Mouse (Mus musculus): ENCODE measurements around the gene Chd2. TPM values are rescaled to one million over a fixed set of nuclear protein-coding genes. Genes with fewer than 3 reads are reported as not detected.

Gene Chd2
- polyA plus RNA-seq, 1 experiment: 104 TPM

DNA sequence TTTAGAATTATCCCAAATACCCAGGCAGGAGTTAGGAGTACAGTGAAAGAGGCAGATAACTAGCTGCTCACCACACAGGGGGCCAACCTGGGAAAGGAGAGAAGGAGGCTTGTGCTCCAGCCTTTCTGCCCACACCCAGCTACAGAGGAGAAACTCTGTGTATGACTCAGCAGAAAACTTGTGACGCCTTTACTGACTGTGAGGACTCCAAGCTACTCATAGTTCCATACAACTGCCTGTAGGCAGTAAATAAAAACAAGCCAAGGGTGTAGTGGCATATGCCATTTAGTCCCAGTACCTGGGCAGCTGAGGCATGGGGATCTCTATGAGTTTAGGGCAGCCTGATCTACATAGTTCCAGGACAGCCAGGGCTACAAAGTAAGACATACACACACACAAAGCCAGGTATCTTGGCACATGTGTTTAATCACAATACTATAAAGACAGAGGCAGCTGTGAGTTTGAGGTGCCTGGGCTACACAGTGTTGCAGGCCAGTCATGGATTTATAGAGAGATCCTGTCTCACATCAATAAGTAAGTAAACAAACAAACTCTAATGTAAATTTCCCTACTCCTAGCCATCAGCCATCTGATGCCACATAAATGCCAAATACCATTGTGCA is 24.1 kb downstream of the Chd2 start:
- Histone ChIP-seq H3K27ac (ENCODE audit: insufficient read depth, low read length) (peak overlapping the region; percentile 93), H3K4me3 (ENCODE audit: low read depth, low read length) (peak overlapping the region; percentile 43), H3K36me3 (ENCODE audit: control insufficient read depth, insufficient read depth, low read length, poor library complexity, severe bottlenecking) (peaks cover 31% of the 10 kb centered on the region), H3K27me3 (ENCODE audit: control insufficient read depth, insufficient read depth, low read length, poor library complexity, severe bottlenecking) (no peaks in the 10 kb centered on the region), H3K9ac (ENCODE audit: low read depth, poor library complexity, severe bottlenecking) (peak overlapping the region; percentile 42), H3K9me3 (replicated peaks; ENCODE audit: control insufficient read depth, insufficient read depth, low read length, poor library complexity, severe bottlenecking) (no peaks in the 10 kb centered on the region), H3K4me1 (ENCODE audit: control insufficient read depth, insufficient read depth, low read length) (peaks cover 2% of the 10 kb centered on the region)
- TF ChIP-seq CTCF (IDR thresholded peaks at IDR 0.05; ENCODE audit: low read depth, low read length): no peak
- 0 out of 2 replicates have a peak, but pooled peaks have one; percentile 45 for TF ChIP-seq EP300 (IDR thresholded peaks at IDR 0.05; ENCODE audit: insufficient read depth, low read depth, low read length)
- TF ChIP-seq POLR2A (IDR thresholded peaks at IDR 0.05; ENCODE audit: insufficient read depth, low read length): no peak

- peak overlapping the region; percentile 69 for H3K4me3 ChIP-seq (ENCODE audit: low read depth, low read length)
- H3K9me3 ChIP-seq (replicated peaks; ENCODE audit: control insufficient read depth, insufficient read depth, low read length, poor library complexity, severe bottlenecking): no peaks in the 10 kb centered on the region
- peak overlapping the region; percentile 90 for H3K27ac ChIP-seq (ENCODE audit: insufficient read depth, low read length)
- no peak for TF ChIP-seq CTCF (IDR thresholded peaks at IDR 0.05; ENCODE audit: low read depth, low read length)
- no peak for TF ChIP-seq EP300 (IDR thresholded peaks at IDR 0.05; ENCODE audit: insufficient read depth, low read depth, low read length)
- TF ChIP-seq POLR2A (IDR thresholded peaks at IDR 0.05; ENCODE audit: insufficient read depth, low read length): no peak
- H3K27me3 ChIP-seq (ENCODE audit: control insufficient read depth, insufficient read depth, low read length, poor library complexity, severe bottlenecking): no peaks in the 10 kb centered on the region
- H3K4me1 ChIP-seq (ENCODE audit: control insufficient read depth, insufficient read depth, low read length): peaks cover 2% of the 10 kb centered on the region
- H3K9ac ChIP-seq (ENCODE audit: low read depth, poor library complexity, severe bottlenecking): peak overlapping the region; percentile 16
- H3K36me3 ChIP-seq (ENCODE audit: control insufficient read depth, insufficient read depth, low read length, poor library complexity, severe bottlenecking): peaks cover 36% of the 10 kb centered on the region
Observed at GRCm38 (mm10) chr7:73516820-73517219, 24.8 kb downstream of the Chd2 start.

DNA sequence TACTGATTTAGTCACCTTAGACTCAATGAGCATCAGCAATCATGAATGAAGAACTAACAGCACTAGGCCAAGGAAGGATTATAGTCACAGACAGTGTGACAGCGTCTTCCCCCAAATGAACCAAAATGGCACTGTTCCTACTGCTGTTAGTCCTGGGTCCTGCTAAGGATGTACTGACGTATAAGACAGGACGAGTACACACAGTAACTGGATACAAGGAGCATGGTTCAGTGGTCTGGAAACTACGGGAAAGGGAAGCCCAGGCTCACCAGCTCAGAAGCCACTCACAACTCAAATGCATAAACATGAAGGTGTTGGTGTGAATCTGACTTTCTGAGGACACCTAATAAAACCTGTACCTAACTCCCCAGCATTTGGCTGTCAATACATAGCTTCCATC is 27.1 kb downstream of the Chd2 start:
- Histone ChIP-seq H3K27ac (ENCODE audit: insufficient read depth, low read length) (no peak overlapping the region), H3K36me3 (ENCODE audit: control insufficient read depth, insufficient read depth, low read length, poor library complexity, severe bottlenecking) (peaks cover 56% of the 10 kb centered on the region)
- TF ChIP-seq CTCF (IDR thresholded peaks at IDR 0.05; ENCODE audit: low read depth, low read length) (no peak), POLR2A (IDR thresholded peaks at IDR 0.05; ENCODE audit: insufficient read depth, low read length) (no peak), EP300 (IDR thresholded peaks at IDR 0.05; ENCODE audit: insufficient read depth, low read depth, low read length) (no peak)

GRCm38 (mm10) chr7:73512422-73512821 is 29.2 kb downstream of the Chd2 start:
- Histone ChIP-seq H3K4me3 (ENCODE audit: low read depth, low read length) (no peak overlapping the region), H3K27ac (ENCODE audit: insufficient read depth, low read length) (no peak overlapping the region), H3K9ac (ENCODE audit: low read depth, poor library complexity, severe bottlenecking) (no peak overlapping the region), H3K9me3 (replicated peaks; ENCODE audit: control insufficient read depth, insufficient read depth, low read length, poor library complexity, severe bottlenecking) (no peaks in the 10 kb centered on the region), H3K4me1 (ENCODE audit: control insufficient read depth, insufficient read depth, low read length) (peaks cover 2% of the 10 kb centered on the region), H3K36me3 (ENCODE audit: control insufficient read depth, insufficient read depth, low read length, poor library complexity, severe bottlenecking) (peaks cover 70% of the 10 kb centered on the region), H3K27me3 (ENCODE audit: control insufficient read depth, insufficient read depth, low read length, poor library complexity, severe bottlenecking) (no peaks in the 10 kb centered on the region)
- TF ChIP-seq EP300 (IDR thresholded peaks at IDR 0.05; ENCODE audit: insufficient read depth, low read depth, low read length) (no peak), POLR2A (IDR thresholded peaks at IDR 0.05; ENCODE audit: insufficient read depth, low read length) (no peak), CTCF (IDR thresholded peaks at IDR 0.05; ENCODE audit: low read depth, low read length) (no peak)

More for the DNA sequence above, 27.1 kb downstream of the Chd2 start:
- H3K9me3 ChIP-seq (replicated peaks; ENCODE audit: control insufficient read depth, insufficient read depth, low read length, poor library complexity, severe bottlenecking): no peaks in the 10 kb centered on the region
- H3K4me3 ChIP-seq (ENCODE audit: low read depth, low read length): no peak overlapping the region
- H3K9ac ChIP-seq (ENCODE audit: low read depth, poor library complexity, severe bottlenecking): no peak overlapping the region
- no peaks in the 10 kb centered on the region for H3K27me3 ChIP-seq (ENCODE audit: control insufficient read depth, insufficient read depth, low read length, poor library complexity, severe bottlenecking)
- H3K4me1 ChIP-seq (ENCODE audit: control insufficient read depth, insufficient read depth, low read length): peaks cover 2% of the 10 kb centered on the region

- Histone ChIP-seq H3K4me1 (ENCODE audit: control insufficient read depth, insufficient read depth, low read length) (no peaks in the 10 kb centered on the region), H3K9me3 (replicated peaks; ENCODE audit: control insufficient read depth, insufficient read depth, low read length, poor library complexity, severe bottlenecking) (no peaks in the 10 kb centered on the region), H3K36me3 (ENCODE audit: control insufficient read depth, insufficient read depth, low read length, poor library complexity, severe bottlenecking) (peaks cover 77% of the 10 kb centered on the region), H3K4me3 (ENCODE audit: low read depth, low read length) (no peak overlapping the region), H3K27ac (ENCODE audit: insufficient read depth, low read length) (no peak overlapping the region), H3K9ac (ENCODE audit: low read depth, poor library complexity, severe bottlenecking) (no peak overlapping the region), H3K27me3 (ENCODE audit: control insufficient read depth, insufficient read depth, low read length, poor library complexity, severe bottlenecking) (no peaks in the 10 kb centered on the region)
- TF ChIP-seq EP300 (IDR thresholded peaks at IDR 0.05; ENCODE audit: insufficient read depth, low read depth, low read length): no peak
- TF ChIP-seq POLR2A (IDR thresholded peaks at IDR 0.05; ENCODE audit: insufficient read depth, low read length): no peak
- TF ChIP-seq CTCF (IDR thresholded peaks at IDR 0.05; ENCODE audit: low read depth, low read length): no peak
Observed at GRCm38 (mm10) chr7:73508688-73509087, 32.9 kb downstream of the Chd2 start.

DNA sequence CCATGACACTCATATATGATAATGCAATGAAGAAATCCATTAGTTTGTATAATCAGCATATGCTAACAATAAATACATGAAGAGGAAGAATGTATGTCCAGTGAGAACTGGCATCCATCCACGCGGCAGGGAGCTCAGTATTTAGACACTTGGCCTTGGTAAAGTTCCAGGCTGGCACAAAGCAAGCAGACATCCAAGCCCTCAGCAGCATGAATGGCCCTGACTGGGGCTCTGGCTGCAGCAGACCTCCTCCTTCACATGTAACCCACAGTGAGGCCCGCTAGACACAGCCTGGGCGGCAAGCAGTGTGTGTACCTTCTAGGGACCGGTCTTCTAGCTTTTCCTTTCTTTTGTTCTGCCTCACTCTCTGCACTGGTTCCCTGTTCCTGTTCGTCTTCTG is 34.1 kb downstream of the Chd2 start:
- Histone ChIP-seq H3K9me3 (replicated peaks; ENCODE audit: control insufficient read depth, insufficient read depth, low read length, poor library complexity, severe bottlenecking) (no peaks in the 10 kb centered on the region), H3K36me3 (ENCODE audit: control insufficient read depth, insufficient read depth, low read length, poor library complexity, severe bottlenecking) (peaks cover 78% of the 10 kb centered on the region)
- TF ChIP-seq CTCF (IDR thresholded peaks at IDR 0.05; ENCODE audit: low read depth, low read length) (no peak), POLR2A (IDR thresholded peaks at IDR 0.05; ENCODE audit: insufficient read depth, low read length) (no peak), EP300 (IDR thresholded peaks at IDR 0.05; ENCODE audit: insufficient read depth, low read depth, low read length) (no peak)

More for the DNA sequence above, 34.1 kb downstream of the Chd2 start:
- H3K9ac ChIP-seq (ENCODE audit: low read depth, poor library complexity, severe bottlenecking): no peak overlapping the region
- no peaks in the 10 kb centered on the region for H3K4me1 ChIP-seq (ENCODE audit: control insufficient read depth, insufficient read depth, low read length)
- H3K27me3 ChIP-seq (ENCODE audit: control insufficient read depth, insufficient read depth, low read length, poor library complexity, severe bottlenecking): no peaks in the 10 kb centered on the region
- H3K27ac ChIP-seq (ENCODE audit: insufficient read depth, low read length): no peak overlapping the region
- H3K4me3 ChIP-seq (ENCODE audit: low read depth, low read length): no peak overlapping the region

Data from ES-Bruce4 (cell line).